Mouse (Mus musculus): ENCODE results near the gene Ccdc170.

DNA sequence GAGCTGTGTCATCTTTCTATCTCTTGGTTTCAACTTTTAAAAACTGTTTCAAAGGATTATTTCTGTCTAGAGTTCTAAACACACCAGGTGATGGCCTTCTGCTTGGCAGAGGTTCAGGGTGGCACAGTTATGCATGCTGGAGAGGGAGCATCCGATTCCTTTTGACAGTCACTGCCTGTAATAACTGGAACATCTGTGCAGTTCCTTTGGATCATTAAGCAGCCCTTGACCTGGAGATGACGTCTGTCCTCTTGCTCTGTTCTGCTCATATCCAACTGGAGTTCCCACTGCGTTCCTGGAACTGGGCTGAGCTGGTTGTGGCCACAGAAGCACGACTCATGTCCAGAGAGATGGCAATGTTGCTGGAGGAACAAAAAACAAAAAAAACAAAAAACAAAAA, 107.3 kb downstream of the Ccdc170 start:
- no peak for TF ChIP-seq CTCF (IDR thresholded peaks at IDR 0.05; ENCODE audit: low read depth)
- no peak for TF ChIP-seq EP300 (IDR thresholded peaks at IDR 0.05; ENCODE audit: low read depth)
